Mouse (Mus musculus): ENCODE measurements at regions not wholly inside any gene's neighbourhood (a gene's known extent, or its start where the extent isn't known, plus 50 kb on each side); places are given as distances from the start of the nearest gene placed in this dataset.
A peak's percentile ranks its signal among the peaks of the same experiment; 100 is the strongest.
"Not testable (repeated sequence)": the region's sequence is repeated elsewhere in the genome, so short reads cannot be mapped to it uniquely, and the experiment has no call there.

- peak; percentile 82 for DNase-seq (ENCODE audit: low read depth, low spot score)
These were observed 250.5 kb downstream of the Kcnc2 start for GRCm38 (mm10) chr10:112521388-112521787.

DNA sequence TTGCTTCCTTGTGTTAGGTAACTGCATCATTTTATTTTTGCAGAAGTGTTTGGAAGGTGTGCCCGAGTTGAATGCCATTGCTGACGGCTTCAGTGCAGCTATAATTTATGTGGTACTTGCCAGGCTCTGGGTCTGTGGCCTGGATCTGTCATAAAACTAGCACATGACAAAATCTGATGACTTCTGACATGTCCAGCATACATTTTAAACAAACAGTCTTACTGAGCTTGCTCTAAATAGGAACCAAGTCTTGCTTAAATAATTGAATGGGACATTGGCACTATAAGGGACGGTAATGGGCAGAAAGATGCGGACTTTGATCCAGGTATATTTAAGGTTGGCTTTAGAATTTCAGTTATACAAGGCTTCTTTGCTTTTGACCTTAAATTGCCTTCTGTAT, 272.1 kb downstream of the Kcnc2 start:
- DNase-seq (ENCODE audit: low read depth, low spot score): peak; percentile 8

GRCm38 (mm10) chr10:112571772-112572551, 301.0 kb downstream of the Kcnc2 start:
- peak; percentile 14 for DNase-seq (ENCODE audit: low read depth, low spot score)

- DNase-seq (ENCODE audit: low read depth, low spot score): peak; percentile 69
These were observed 301.6 kb downstream of the Kcnc2 start for GRCm38 (mm10) chr10:112572556-112572955.

DNA sequence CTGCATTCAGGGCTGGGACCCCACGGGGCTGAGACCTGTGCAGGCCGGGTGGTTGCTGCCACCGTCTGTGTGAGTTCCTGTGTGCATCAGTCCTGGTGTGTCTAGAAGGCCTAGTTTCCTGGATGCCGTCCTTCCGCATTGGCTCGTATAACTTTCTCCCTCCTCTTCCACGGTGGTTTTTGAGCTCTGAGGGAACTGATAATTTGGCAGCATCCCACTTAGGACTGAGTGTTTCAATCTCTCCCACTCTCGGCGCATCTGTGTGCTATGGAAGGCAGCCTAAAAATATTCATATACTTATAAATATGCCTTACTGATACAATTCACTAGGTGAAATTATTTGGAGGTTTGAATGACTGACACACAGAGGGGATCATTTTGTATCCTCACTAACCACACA, 314.0 kb downstream of the Kcnc2 start:
- peak; percentile 54 for DNase-seq (ENCODE audit: low read depth, low spot score)

- no peak for DNase-seq (ENCODE audit: low read depth, low spot score)
These were observed 323.4 kb downstream of the Kcnc2 start for GRCm38 (mm10) chr10:112594327-112594726.

DNA sequence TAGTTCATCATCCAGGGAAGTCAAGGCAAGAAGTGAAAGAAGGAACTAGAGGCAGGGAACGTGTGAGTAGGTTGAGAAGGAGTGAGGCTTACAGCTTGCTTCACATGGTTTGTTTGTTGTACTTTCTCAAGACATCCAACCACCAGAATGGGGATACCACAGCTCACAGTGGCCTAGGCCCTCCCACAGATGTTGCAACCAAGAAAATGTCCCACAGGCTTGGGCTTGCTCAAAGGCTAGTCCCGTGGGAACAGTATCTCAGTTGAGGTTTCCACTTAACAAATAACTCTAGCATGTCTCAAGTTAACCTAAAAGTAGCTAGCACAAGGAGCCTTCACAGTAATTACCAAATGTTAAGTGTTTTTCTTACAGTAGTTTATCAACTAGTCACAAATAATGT, 323.2 kb downstream of the Atxn7l3b start:
- no peak for DNase-seq (ENCODE audit: low read depth, low spot score)

GRCm38 (mm10) chr10:112607642-112608041, 321.2 kb downstream of the Atxn7l3b start:
- no peak for DNase-seq (ENCODE audit: low read depth, low spot score)

DNA sequence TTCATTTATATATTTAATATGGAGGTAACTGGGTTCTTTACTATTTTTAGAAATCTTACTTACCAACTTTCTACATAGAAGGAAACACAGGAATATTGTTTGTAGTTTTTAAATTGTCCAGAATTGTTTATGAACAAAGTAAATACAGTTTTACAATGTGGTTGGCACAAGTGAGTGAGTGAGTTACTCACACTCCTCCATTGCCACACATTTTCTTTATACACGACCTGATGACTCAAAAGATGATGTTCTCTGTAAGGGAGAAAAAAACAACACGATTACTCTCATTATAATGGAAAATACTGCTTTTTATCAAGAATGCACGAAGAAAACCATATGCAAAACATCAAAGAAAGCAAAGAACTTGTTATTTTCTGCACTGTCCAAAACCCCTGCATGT, 317.1 kb downstream of the Atxn7l3b start:
- no peak for DNase-seq (ENCODE audit: low read depth, low spot score)

- DNase-seq (ENCODE audit: low read depth, low spot score): no peak
These were observed 315.1 kb downstream of the Atxn7l3b start for GRCm38 (mm10) chr10:112613751-112614150.

DNA sequence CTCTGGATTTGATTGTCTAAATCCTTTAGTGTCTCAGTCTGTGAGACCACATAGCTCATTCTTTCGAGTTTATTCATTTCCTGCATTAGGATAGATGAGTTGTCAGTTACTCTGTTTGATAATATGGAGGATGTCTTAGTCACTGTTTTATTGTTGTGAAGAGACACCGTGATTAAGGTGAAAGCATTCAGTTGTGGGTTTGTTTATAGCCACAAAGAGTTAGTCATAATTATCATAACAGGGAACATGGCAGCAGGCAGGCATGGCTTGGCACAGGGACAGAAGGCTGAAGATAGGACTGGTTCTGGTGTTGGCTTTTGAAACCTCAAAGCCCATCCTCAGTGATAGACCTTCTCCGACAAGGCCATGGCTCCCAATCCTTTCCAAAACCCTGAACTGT, 314.6 kb downstream of the Atxn7l3b start:
- no peak for DNase-seq (ENCODE audit: low read depth, low spot score)

GRCm38 (mm10) chr10:112619740-112620139, 309.1 kb downstream of the Atxn7l3b start:
- DNase-seq (ENCODE audit: low read depth, low spot score): peak; percentile 64

GRCm38 (mm10) chr10:112629752-112630151, 299.0 kb downstream of the Atxn7l3b start:
- DNase-seq (ENCODE audit: low read depth, low spot score): peak; percentile 28

DNA sequence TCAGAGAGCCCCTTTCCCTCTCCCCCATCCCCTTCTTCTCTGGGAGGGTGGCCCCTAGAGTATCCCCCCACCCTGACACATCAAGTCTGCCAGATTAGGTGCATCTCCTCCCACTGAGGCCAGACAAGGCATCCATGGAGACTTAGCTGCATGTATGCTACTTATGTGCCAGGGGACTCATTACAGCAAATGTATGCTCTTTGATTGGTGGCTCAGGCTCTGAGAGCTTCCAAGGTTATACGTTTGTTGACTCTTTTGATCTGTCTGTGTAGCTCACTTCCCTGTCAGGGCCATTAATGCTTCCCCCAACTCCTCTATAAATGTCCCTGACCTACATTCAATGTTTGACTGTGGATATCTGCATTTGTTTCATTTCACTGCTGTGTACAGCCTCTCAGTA, 293.6 kb downstream of the Atxn7l3b start:
- DNase-seq (ENCODE audit: low read depth, low spot score): no peak

DNA sequence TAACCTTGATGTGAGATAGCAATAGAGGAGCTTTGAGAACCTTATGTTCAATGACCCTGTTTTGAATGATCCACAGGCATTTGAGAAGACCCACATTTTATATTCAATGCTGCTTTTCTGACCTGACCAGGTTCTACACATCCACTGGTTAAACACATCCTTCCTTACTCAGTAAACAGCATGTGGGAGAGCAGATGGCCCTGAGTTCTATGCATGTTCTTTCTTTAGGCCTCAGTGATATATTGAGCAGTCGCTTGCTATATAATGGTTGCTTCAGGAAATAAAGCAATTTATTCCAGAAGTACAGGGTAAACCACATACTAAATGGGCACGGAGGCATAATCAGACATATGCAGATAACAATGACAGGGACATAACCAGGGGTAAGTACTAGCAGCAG, 292.2 kb downstream of the Atxn7l3b start:
- DNase-seq (ENCODE audit: low read depth, low spot score): no peak

DNA sequence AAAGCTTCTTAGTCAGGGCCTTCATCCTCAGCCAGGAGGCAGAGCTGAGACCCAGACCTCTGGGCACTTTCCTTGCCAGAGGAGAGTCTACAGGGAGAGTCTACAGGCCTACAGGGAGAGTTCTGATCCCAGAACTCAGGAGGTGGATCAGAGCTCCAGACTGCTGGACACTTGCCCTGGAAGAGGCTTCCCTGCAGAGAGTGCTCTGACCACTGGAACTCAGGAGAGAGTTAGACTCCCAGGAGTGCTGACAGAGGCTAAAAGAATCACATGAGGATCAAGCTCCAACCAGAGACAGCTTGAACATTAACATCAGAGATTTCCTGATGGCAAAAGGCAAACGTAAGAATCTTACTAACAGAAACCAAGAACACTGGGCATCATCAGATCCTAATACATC, 288.2 kb downstream of the Atxn7l3b start:
- DNase-seq (ENCODE audit: low read depth, low spot score): not testable (repeated sequence)

GRCm38 (mm10) chr10:112648986-112649385, 279.8 kb downstream of the Atxn7l3b start:
- DNase-seq (ENCODE audit: low read depth, low spot score): no peak
